Mouse (Mus musculus) kidney, adult 2 months (tissue): Measurements from ENCODE around the gene Gm49394. TPM values are rescaled to one million over a fixed set of nuclear protein-coding genes. Genes with fewer than 3 reads are reported as not detected.

ENCODE experiments used
- DNase-seq: peaks from one replicate; pipeline ENCODE4 v3.0.0; 2021
- H3K27ac ChIP-seq: fragments of 200-500 bp; 2 replicates; pipeline ENCODE4 v1.5.1; 2012; ENCODE audit warnings: low read depth, low read length, control low read depth, inconsistent platforms; ENCODE audit not compliant: insufficient read depth
- H3K27me3 ChIP-seq: fragments of 200-500 bp; replicated peaks from 2 replicates; pipeline ENCODE4 v1.6.1; 2012; ENCODE audit warnings: mild to moderate bottlenecking, moderate library complexity, low read length, inconsistent platforms; ENCODE audit not compliant: control insufficient read depth, insufficient read depth
- H3K36me3 ChIP-seq: fragments of 200-500 bp; 2 replicates; pipeline ENCODE4 v1.6.1; 2012; ENCODE audit warnings: mild to moderate bottlenecking, moderate library complexity, low read length, inconsistent platforms; ENCODE audit not compliant: control insufficient read depth, insufficient read depth
- H3K4me1 ChIP-seq: fragments of 200-500 bp; 2 replicates; pipeline ENCODE4 v1.6.1; 2011; ENCODE audit warnings: low read length; ENCODE audit not compliant: control insufficient read depth, insufficient read depth
- H3K4me3 ChIP-seq: fragments of 200-500 bp; 2 replicates; pipeline ENCODE4 v1.5.1; 2011; ENCODE audit warnings: mild to moderate bottlenecking, low read depth, low read length, control low read depth; ENCODE audit not compliant: insufficient read depth
- CTCF ChIP-seq: fragments of 200-500 bp; conservative IDR thresholded peaks from 2 replicates; pipeline ENCODE4 v1.5.1; 2011; ENCODE audit warnings: low read depth, mild to moderate bottlenecking, control low read depth, low read length, moderate library complexity, mixed read lengths; ENCODE audit not compliant: insufficient read depth, insufficient read length
- POLR2A ChIP-seq: fragments of 200-500 bp; IDR thresholded peaks from one replicate; pipeline ENCODE4 v1.6.1; 2011; ENCODE audit warnings: low read depth, low read length, control low read depth
- WGBS: fragments of 180-500 bp; shearing (Covaris S2); methylation state at CpG from one replicate; pipeline ENCODE4 v1.1.7; 2018; 5-methylcytosine and 5-hydroxymethylcytosine counted together
- polyA plus RNA-seq: library from polyadenylated mRNA; depleted of rRNA; stranded (reverse); fragments of >200 nt; gene quantifications from 2 replicates; pipeline ENCODE4 v1.2.3, GENCODE M21; 2012

Gene Gm49394
- polyA plus RNA-seq, 1 experiment, result not detected

GRCm38 (mm10) chr7:142663931-142664421 is 5.8 kb downstream of the Gm49394 start:
- Histone ChIP-seq H3K27ac (no peak overlapping the region), H3K4me3 (no peak overlapping the region), H3K4me1 (no peaks in the 10 kb centered on the region), H3K27me3 (peaks cover 6% of the 10 kb centered on the region; the same call in 1 of the 2 replicates), H3K36me3 (no peaks in the 10 kb centered on the region)
- WGBS, result 4% methylated on average over 53 of the region's 53 CpGs
- no peak for DNase-seq
- TF ChIP-seq POLR2A (no peak), CTCF (no peak)

- DNase-seq, result no peak
- TF ChIP-seq CTCF, result no peak
- Histone ChIP-seq H3K27me3 (peaks cover 9% of the 10 kb centered on the region), H3K36me3 (no peaks in the 10 kb centered on the region), H3K4me1 (no peaks in the 10 kb centered on the region), H3K4me3 (no peak overlapping the region), H3K27ac (no peak overlapping the region)
- WGBS, result 59% methylated on average over 5 of the region's 5 CpGs
Measured at GRCm38 (mm10) chr7:142663151-142663550, 6.6 kb downstream of the Gm49394 start.

GRCm38 (mm10) chr7:142661811-142662210 is 7.9 kb downstream of the Gm49394 start:
- no peak for DNase-seq
- Histone ChIP-seq H3K4me3 (no peak overlapping the region), H3K4me1 (no peaks in the 10 kb centered on the region), H3K27me3 (peaks cover 9% of the 10 kb centered on the region), H3K27ac (no peak overlapping the region), H3K36me3 (no peaks in the 10 kb centered on the region)
- no peak for TF ChIP-seq POLR2A

GRCm38 (mm10) chr7:142661046-142661445 is 8.7 kb downstream of the Gm49394 start:
- peaks cover 10% of the 10 kb centered on the region for H3K27me3 ChIP-seq
- no peak overlapping the region; the same call in 1 of the 2 replicates for H3K4me3 ChIP-seq
- no peak for TF ChIP-seq CTCF
- no peak for TF ChIP-seq POLR2A
- 14% methylated on average over 25 of the region's 25 CpGs for WGBS
- DNase-seq, result no peak
- H3K36me3 ChIP-seq, result no peaks in the 10 kb centered on the region
- H3K27ac ChIP-seq, result no peak overlapping the region
- no peaks in the 10 kb centered on the region for H3K4me1 ChIP-seq

GRCm38 (mm10) chr7:142660651-142660945 is 9.1 kb downstream of the Gm49394 start:
- H3K4me3 ChIP-seq, result no peak overlapping the region
- H3K36me3 ChIP-seq, result no peaks in the 10 kb centered on the region
- H3K27me3 ChIP-seq, result peaks cover 13% of the 10 kb centered on the region
- no peaks in the 10 kb centered on the region for H3K4me1 ChIP-seq
- no peak for TF ChIP-seq CTCF
- TF ChIP-seq POLR2A, result no peak
- H3K27ac ChIP-seq, result no peak overlapping the region
- no peak for DNase-seq
- 3% methylated on average over 29 of the region's 29 CpGs for WGBS

GRCm38 (mm10) chr7:142659767-142660650 is 9.7 kb downstream of the Gm49394 start:
- peaks cover 13% of the 10 kb centered on the region for H3K27me3 ChIP-seq

GRCm38 (mm10) chr7:142659181-142659681 is 10.5 kb downstream of the Gm49394 start:
- Histone ChIP-seq H3K27me3 (peaks cover 13% of the 10 kb centered on the region), H3K27ac (no peak overlapping the region), H3K4me3 (peak overlapping the region; percentile 47), H3K4me1 (no peaks in the 10 kb centered on the region), H3K36me3 (no peaks in the 10 kb centered on the region)
- DNase-seq, result no peak
- 2% methylated on average over 50 of the region's 70 CpGs for WGBS
- TF ChIP-seq CTCF, result no peak
- TF ChIP-seq POLR2A, result no peak

More at GRCm38 (mm10) chr7:142659767-142660650, 9.7 kb downstream of the Gm49394 start:
- WGBS, result 4% methylated on average over 43 of the region's 43 CpGs
- TF ChIP-seq POLR2A (no peak), CTCF (no peak)
- Histone ChIP-seq H3K4me3 (peak overlapping the region; percentile 47; the same call in 1 of the 2 replicates), H3K4me1 (no peaks in the 10 kb centered on the region), H3K36me3 (no peaks in the 10 kb centered on the region), H3K27ac (no peak overlapping the region)
- no peak for DNase-seq
